Mouse (Mus musculus) forelimb bud, embryonic 11.5 days (tissue): Measurements from ENCODE around the gene Gm43518.
A peak's percentile ranks its signal among the peaks of the same experiment; 100 is the strongest.

Source experiments
- DNase-seq: peaks from one replicate; pipeline ENCODE4 v3.0.0-alpha.2; 2012; ENCODE audit warnings: low read depth, low spot score

The Gm43518 gene

GRCm38 (mm10) chr5:123933556-123933955 is 6.3 kb downstream of the Gm43518 start:
- no peak for DNase-seq

DNA sequence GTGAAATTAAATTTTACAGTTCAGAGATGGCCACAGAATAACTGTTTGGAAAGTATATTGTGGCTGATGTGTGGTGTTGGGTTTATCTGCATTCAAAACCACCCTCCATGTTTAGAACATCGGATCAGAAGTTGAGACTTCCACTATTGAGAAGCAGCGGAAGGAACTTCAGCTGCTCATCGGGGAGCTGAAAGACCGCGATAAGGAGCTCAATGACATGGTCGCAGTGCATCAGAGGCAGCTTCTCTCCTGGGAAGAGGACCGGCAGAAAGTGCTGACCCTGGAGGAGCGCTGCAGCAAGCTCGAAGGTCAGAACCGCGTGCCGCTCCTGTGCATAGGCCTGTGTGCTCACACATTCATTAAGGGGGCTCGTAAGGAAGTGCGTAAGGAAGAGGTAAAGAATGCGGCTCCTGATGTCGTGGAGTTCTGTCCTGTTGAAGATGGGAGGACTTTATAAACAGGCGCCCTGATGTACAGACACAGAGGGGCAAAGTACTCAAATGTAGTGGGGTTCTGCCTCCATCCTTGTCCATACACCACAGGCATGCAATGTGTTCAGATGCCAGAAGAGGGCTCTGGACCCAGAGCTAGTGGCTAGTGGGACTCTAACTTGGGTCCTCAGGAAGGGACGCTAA is 6.9 kb downstream of the Gm43518 start:
- DNase-seq = no peak

DNA sequence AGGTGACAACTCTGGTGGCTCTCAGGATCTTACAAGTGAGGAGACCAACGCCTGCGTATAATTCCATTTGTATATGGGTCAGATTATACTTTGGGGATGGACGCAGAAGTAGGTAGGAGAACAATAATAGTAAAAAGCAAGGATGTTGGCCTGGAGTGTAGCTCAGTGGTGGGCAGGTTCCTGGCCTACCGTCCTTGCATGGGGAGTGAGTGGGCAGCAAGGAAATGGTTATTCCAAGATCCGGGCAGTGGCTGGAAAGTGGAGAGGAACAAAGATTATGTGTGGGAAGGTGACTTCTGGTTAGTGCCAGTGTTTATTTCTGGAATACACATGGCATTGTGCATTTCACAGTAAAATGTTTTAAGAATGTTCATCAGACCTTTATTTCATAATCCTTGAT is 8.7 kb downstream of the Gm43518 start:
- DNase-seq = no peak

- DNase-seq = no peak
These were observed 11.3 kb downstream of the Gm43518 start for GRCm38 (mm10) chr5:123938479-123938878.

DNA sequence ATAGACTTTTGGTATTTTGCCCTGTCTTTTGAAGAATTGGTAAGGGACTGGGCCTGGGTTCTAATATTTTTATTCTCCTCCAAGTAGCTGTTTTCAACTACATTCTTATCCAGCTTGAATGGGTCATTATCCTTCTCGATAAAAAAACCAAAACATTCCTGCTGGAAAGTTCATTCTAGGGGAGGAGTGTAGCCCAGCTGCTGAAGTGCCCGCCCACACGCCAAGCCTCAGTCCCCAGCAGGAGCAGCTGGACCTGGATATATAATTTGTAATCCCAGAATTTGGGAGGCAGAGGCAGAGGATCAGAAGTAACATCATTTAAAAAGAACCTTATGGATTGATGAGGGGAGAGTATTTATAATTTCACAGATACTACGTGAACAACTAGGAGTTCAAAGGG is 19.3 kb downstream of the Gm43518 start:
- DNase-seq = no peak

- peak; percentile 63 for DNase-seq
These were observed 20.0 kb downstream of the Gm43518 start for GRCm38 (mm10) chr5:123947041-123947761.

DNA sequence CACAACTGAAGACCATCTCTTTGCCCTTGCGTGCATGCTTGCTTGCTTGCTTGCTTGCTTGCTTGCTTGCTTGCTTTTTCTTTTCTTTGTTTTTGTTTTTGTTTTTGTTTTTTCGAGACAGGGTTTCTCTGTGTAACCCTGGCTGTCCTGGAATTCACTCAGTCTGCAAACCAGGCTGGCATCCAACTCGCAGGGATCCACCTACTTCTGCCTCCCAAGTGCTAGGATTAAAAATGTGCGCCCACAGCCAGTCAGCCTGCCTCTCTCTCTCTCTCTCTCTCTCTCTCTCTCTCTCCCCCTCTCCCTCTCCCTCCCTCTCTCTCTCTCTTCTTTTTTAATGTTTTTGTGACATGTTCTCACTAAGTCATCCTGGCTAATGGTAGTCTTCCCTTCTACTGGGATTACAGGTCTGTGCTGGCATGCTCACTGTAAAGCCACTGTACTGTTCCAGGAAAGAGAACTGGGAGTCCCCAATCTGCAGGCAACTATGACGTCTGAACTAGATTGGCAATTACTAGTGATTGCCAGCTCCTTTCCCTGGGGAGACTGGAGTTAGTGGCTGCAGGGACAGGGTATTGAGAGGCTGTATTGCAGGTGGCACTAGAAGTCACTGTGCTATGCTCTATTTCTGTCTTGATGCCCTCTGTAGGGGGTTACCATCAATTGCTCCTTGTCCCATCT is 25.3 kb downstream of the Gm43518 start:
- DNase-seq = no peak

DNA sequence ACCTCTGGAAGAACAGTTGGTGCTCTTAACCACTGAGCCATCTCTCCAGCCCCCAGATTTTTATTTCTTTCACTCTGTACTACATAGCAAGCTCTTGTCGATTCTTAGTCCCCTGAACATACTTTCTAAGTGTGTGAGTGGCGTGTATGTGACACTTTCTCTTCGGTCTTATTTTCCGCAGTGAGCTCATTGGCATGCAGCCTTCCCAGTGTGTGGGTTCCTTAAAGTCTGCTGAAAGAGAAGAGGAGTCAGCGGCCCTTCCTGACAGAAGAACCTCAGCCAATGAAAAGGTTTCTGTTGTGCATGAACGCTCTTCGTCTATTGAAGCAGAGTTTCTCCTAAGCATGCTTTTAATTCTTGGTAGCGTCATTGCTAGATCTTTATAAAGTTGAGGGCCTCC is 30.0 kb downstream of the Gm43518 start:
- no peak for DNase-seq

GRCm38 (mm10) chr5:123959018-123959417 is 31.8 kb downstream of the Gm43518 start:
- DNase-seq = no peak

GRCm38 (mm10) chr5:123960129-123960528 is 32.9 kb downstream of the Gm43518 start:
- no peak for DNase-seq

DNA sequence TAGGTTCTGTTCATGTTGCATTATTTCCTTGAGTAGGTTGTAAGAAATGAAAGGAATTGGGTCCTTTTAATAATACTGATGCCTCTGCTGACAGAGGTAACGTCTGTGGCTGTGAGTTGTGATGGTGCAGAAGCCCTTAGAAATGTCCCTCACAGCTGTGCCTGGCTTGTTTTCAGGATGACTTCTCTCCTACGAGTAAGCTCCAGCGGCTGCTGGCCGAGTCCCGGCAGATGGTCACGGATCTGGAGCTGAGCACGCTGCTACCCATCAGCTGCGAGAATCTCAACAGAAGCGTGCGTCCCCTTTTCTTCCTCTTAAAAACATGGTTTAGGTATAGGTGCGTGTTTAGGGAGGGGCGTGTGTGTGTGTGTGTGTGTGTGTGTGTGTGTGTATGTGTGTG is 33.8 kb downstream of the Gm43518 start:
- no peak for DNase-seq

DNA sequence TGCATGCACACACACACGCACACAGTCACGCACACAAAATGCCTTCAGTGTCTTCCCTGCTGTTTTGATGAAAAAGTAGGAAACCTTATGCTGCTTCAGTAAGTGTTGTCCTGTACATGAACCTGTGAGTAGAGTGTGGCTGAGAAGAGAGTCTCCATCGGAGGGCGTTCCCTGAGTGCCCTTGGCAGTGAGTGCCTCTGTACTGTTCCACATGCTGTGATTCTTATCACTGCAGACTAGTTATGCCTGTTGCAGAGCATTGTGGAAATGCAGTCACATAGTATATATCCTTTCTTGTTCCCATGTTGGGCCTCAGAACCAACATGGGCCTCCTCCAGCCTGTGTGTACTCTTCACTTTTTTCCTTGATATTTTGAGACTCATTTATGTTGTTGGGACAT is 37.0 kb downstream of the Gm43518 start:
- no peak for DNase-seq

GRCm38 (mm10) chr5:123966759-123967158 is 39.5 kb downstream of the Gm43518 start:
- DNase-seq = no peak

DNA sequence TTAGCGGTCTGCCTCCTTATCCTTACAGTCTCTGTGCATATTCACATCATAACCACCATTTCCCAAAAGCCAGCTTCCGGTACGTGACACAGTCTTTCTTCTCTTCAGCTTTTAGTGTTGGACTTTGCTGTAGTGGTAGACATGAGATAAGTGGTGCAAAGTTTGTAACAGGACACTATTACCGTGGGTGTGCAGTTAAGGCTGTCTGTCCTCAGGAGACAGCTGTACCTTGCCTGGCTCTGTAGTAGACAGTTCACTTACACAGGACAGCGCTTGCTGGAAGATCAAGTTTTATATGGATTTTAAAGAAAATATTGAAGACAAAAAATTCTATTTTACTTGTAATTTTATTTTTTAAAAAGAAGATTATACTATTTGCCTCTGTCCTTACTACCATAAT is 41.2 kb downstream of the Gm43518 start:
- DNase-seq = no peak

DNA sequence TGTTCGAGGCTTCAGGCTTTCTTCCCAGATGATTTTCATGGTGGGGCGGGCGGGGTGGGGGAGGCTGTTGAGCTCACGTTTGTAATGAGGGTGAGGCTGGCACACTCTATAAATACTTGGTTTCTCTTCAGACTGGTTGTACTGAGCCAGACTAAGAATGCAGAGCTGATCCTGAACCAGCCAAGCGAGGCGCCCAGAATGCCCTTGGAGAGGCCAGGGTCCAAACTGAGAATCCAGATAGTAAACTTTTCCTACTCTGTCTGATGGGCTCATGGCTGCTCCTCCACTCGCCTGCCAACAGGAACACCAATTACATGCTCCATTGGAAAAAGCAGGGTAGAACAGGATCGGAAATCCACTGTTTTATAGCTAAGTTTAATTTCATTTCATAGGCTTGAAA is 42.0 kb downstream of the Gm43518 start:
- no peak for DNase-seq

DNA sequence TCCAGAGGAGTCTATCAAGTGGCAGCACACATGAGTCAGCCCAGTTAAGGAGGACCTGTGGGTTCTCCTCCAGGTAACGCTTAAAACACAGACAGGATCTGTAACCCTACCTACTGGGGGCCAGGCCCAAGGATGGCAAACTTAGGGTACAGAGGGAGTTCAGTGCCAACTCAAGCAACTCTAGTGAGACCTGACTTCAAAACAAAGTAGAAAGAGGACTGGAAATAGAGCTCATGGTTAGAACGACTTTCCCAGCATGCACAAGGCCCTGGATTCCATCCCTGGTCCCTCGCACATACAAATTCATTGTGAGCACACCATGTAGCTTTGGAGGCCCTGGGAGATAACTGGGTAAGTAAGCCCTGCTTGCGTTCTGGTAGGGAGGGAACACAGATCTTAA is 43.4 kb downstream of the Gm43518 start:
- DNase-seq = no peak

GRCm38 (mm10) chr5:123972453-123972852 is 45.2 kb downstream of the Gm43518 start:
- no peak for DNase-seq

- peak; percentile 10 for DNase-seq
These were observed 46.3 kb downstream of the Gm43518 start, which contains the start of gene Hip1r for GRCm38 (mm10) chr5:123973299-123974178. TSS of gene Hip1r (plus strand) at chr5:123973628.

GRCm38 (mm10) chr5:123974179-123974485 is 46.9 kb downstream of the Gm43518 start:
- DNase-seq = no peak

DNA sequence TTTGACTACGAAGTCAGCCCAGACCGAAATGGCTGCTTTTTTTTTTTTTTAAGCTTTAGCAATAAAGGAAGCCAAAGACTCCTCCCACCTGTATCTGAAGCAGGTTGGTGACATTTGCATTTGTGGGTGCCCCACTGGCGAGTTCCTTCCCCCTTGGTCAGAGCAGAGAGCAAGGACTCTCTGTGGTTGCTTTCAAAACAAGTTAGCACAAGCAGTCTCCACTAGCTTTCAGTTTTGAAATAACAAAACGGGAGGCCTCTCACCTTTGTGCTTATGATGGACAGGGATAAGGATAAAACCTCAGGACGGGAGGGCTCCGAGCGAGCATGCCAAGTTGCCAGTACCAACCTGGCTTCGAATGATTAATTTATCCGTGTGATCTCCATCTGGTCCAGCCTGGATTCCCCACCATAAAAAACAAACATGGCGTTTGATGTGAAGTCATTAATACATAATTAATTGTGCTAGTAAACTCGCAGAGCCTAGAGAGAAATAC is 47.4 kb downstream of the Gm43518 start:
- DNase-seq = no peak

- DNase-seq = no peak
These were observed 48.5 kb downstream of the Gm43518 start for GRCm38 (mm10) chr5:123975668-123976180.

DNA sequence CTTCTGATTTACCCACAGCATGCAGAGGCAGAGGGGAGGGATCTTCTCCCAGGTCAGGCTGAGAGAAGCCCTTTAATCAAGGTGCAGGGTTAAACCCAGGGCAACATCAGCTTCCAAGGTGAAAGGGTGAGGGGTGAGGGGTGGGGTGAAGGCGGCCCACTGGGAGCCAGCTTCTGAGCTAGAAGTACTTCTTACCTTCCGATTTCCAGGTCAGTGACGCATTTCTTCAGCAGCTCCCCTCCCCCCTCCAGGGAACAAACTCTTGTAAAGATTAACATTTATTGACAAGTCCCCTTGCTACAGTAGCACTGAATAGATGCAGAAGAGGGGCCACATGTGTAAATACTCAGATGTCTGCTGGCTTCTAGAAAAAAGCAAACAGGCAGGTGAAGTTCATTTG is 50.0 kb downstream of the Gm43518 start:
- DNase-seq = no peak
